Mouse (Mus musculus) spleen, postnatal 36 days (tissue): ENCODE results near the gene Cacng8.

Experiments used
- DNase-seq, 2 experiments: peaks; one replicate each; pipeline ENCODE4 v3.0.0; 2022; ENCODE audit warnings: low spot score in 2 of 2, mixed read lengths in 1 of 2

The Cacng8 gene

GRCm38 (mm10) chr7:3432066-3432465 is 41.6 kb downstream of the Cacng8 start:
- DNase-seq, result no peak

GRCm38 (mm10) chr7:3437941-3438340 is 47.5 kb downstream of the Cacng8 start:
- DNase-seq, result no peak

DNA sequence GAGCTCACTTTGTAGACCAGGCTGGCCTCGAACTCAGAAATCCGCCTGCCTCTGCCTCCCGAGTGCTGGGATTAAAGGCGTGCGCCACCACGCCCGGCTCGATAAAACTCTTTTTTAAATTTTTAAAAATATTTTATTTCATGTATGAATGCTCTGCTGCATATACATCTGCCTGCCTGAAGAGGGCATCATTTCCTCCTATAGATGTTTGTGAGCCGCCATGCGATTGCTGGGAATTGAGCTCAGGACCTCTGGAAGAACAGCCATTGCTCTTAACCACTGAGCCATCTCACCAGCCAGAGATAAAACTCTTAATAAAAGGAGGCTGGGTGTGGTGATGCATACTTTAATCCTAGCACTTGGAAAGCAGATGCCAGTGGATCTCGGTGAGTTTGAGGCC is 49.5 kb downstream of the Cacng8 start:
- DNase-seq, result no peak

- DNase-seq, result no peak
Observed at GRCm38 (mm10) chr7:3440526-3440925, 50.0 kb downstream of the Cacng8 start.

- peak; percentile 63 to 67 for DNase-seq
Observed at GRCm38 (mm10) chr7:3442476-3443062, 52.1 kb downstream of the Cacng8 start.

- no peak for DNase-seq
Observed at GRCm38 (mm10) chr7:3444678-3445077, 54.2 kb downstream of the Cacng8 start.

DNA sequence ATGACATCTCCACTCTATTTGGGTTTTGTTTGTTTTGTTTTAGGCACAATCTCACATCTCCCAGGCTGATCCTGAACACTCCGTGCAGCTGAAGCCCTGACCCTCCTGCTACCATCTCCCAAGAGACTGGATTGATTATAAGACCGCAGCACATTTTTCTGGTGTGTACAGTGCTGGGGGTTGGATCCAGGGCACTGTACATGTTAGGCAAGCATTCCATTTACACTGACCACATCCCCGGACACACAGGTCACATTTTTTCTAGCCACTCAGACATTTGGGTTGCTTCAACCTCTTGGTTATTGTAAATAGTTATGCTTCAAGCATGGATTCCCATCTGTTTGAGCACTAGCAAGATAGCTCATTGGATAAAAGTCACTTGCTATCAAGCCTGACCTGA is 56.1 kb downstream of the Cacng8 start:
- no peak for DNase-seq

DNA sequence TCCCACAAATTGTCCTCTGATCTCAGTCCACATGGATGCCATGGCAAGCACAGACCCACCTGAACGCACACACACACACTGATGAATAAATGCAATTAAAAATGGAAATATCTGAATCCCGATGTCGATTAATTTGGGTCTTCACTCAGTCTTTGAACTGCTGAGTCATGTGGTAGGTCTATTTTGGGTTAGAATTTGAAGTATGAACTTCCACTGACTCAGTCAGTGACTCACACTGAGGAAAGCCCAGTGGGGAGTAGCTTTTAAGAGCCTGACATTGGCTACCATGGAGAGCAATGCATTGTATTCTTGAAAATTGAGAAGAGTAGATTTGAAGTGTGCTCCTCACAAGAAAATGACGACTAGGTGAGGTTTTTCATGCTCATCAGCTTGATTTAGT is 56.5 kb downstream of the Cacng8 start:
- DNase-seq, result no peak

- peak; percentile 32 to 50 for DNase-seq
Observed at GRCm38 (mm10) chr7:3448737-3449454, 58.4 kb downstream of the Cacng8 start.

DNA sequence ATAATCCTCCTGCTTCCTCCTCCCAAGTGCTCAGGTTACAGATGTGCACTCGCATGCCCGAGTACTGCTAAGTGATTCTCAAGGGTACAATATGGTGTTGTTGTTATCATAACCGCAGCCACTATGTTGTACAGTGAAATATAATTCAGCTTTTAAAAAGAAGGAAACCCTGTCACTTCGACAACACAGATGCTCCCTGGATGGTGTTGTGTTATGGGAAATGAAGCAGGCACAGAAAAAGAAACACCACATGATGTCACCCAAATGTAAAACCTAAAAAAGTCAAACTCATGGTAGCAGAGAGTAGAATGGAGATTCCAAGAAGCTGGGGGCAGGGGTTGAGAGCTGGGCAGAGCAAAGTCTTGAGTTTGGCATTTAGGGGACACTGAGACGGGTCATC is 60.2 kb downstream of the Cacng8 start:
- no peak for DNase-seq

DNA sequence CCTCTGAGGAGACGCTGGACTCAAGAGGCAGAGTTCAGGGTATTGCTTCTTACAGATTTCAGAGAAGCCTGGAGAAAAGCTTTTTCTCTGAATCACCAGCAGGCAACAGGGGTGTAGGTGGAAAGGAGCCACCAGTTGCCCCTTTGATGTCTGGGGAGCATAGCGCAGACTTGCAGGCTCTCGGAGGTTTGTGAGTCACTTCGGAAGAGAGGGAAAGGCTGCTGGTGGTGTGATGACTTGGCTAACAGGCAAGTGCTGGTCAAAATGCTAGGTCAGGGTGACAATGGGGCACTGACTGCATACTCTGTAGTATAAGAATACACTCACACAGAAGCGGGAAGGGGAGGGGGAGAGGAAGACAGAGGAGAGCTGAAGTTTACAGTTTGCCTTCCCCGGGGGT is 60.7 kb downstream of the Cacng8 start:
- no peak for DNase-seq

- no peak for DNase-seq
Observed at GRCm38 (mm10) chr7:3452821-3453485, 62.5 kb downstream of the Cacng8 start.

- no peak for DNase-seq
Observed at GRCm38 (mm10) chr7:3453486-3454183, 63.2 kb downstream of the Cacng8 start.

DNA sequence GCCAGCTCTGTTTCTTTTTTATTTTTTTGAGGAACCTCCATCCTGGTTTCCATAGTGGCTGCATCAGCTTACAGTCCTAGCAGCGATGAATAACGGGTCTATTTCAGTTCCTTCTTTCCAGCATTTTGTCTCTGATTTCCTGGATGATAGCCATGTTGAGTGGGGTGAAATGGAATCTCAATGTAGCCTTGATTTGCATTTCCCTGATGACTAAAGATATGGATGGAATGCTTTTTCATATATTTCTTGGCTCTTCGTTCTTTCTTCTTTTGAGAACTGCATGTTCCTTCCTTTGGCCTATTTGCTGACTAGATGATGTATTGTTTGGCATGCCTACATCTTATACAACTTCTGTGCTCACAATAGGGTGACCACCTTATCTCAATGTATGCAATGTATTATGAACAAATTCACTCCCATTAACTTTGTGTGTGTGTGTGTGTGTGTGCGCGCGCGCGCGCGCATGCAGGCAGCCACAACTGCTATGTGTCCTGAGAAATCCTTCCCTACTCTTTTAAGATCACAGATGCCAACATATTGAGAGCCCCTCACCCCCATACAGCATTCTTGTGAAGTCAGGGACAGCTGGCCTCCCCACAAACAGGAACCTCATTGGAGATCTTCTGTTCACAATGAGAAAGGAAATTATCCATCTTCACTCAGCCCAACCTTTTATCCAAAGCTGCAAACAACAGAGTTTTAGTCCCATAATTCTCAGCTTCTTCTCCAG is 66.8 kb downstream of the Cacng8 start:
- DNase-seq, result no peak

GRCm38 (mm10) chr7:3457841-3458217 is 67.3 kb downstream of the Cacng8 start:
- DNase-seq, result no peak

GRCm38 (mm10) chr7:3460261-3460660 is 69.8 kb downstream of the Cacng8 start:
- DNase-seq, result no peak

DNA sequence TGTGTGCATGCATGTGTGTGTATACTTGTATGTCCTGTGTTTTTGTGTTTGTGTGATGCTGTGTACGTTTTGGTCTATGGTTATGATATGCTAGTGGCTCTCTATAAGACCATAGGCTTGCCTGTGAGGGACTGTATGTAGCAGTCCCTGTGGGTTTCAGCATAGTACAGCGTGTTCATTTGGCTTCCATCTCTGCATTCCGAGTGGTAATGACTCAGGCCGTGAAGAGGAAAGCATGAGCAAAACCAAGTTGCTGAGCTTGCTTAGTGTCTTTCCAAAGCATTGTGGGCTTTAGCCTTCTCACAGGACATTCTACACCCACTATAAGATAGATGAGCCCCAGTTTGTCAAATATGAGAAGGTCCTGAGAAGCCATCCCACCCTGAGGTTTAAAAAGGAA is 72.8 kb downstream of the Cacng8 start:
- DNase-seq, result no peak
